Mouse (Mus musculus): ENCODE results near the gene Slc12a8. TPM values are rescaled to one million over a fixed set of nuclear protein-coding genes. Genes with fewer than 3 reads are reported as not detected.
A peak's percentile ranks its signal among the peaks of the same experiment; 100 is the strongest.

Gene Slc12a8
- polyA plus RNA-seq, 1 experiment, result 1.2 TPM

GRCm38 (mm10) chr16:33697576-33698276 lies 180.6 kb downstream of the Slc12a8 start:
- no peak overlapping the region for H3K4me3 ChIP-seq (ENCODE audit: insufficient read depth, low read length)
- H3K27ac ChIP-seq (ENCODE audit: insufficient read depth, low read length), result peak overlapping the region; percentile 82
- peaks cover 12% of the 10 kb centered on the region for H3K4me1 ChIP-seq (ENCODE audit: control insufficient read depth, insufficient read depth, low read length)
- TF ChIP-seq POLR2A (IDR thresholded peaks at IDR 0.05; ENCODE audit: extremely low read depth, insufficient read depth, low read length) (no peak), CTCF (IDR thresholded peaks at IDR 0.05; ENCODE audit: extremely low read depth, insufficient read depth, low read length) (no peak)

DNA sequence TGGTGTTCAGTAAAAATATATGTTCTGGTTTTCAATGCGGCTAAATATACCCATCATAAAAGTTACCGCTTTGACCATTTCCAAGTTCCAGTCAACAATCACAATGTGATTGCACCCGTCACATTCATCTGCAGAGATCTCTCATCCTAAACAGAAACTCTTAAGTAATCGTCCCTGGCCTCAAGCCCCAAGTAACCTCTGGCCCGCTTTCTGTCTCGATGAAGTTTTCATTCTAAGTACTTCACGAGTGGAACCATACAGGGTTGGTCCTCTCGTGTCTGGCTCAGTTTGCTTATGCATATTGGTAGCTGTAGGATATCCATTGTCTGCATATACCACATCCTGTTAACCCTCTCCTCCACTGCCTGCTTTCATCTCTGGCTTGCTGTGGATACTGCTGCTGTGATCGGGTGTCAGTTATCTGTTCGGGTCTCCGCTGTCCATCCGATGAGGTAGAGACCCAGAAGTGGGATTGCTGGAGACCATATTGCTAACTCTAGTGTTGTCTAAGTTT lies 181.2 kb downstream of the Slc12a8 start:
- peak overlapping the region; percentile 10; the same call in 1 of the 2 replicates for H3K27ac ChIP-seq (ENCODE audit: insufficient read depth, low read length)
- peaks cover 12% of the 10 kb centered on the region for H3K4me1 ChIP-seq (ENCODE audit: control insufficient read depth, insufficient read depth, low read length)
- TF ChIP-seq CTCF (IDR thresholded peaks at IDR 0.05; ENCODE audit: extremely low read depth, insufficient read depth, low read length) (no peak), POLR2A (IDR thresholded peaks at IDR 0.05; ENCODE audit: extremely low read depth, insufficient read depth, low read length) (no peak)
- H3K4me3 ChIP-seq (ENCODE audit: insufficient read depth, low read length), result no peak overlapping the region

DNA sequence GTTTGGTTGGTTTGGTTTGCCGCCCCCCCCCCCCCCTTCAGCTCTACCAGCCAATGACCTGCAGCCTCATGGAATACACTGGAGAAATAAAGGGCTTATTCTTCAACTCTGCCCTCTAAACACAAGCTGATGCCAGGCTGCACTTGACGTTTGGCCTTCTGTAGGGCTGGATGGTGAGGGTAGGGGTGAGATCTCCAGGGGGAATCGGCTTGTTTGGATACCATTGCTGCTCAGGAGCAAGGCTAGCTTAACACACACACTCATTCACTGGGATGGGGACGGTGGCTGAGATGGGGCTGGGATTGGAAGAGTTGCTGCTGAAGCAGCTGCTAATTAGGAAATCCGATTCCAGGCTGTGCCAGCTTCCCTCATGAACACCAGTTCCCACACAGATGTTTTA lies 183.5 kb downstream of the Slc12a8 start:
- H3K4me1 ChIP-seq (ENCODE audit: control insufficient read depth, insufficient read depth, low read length), result peaks cover 14% of the 10 kb centered on the region
- H3K4me3 ChIP-seq (ENCODE audit: insufficient read depth, low read length), result no peak overlapping the region
- H3K27ac ChIP-seq (ENCODE audit: insufficient read depth, low read length), result peak overlapping the region; percentile 18; the same call in 1 of the 2 replicates
- TF ChIP-seq POLR2A (IDR thresholded peaks at IDR 0.05; ENCODE audit: extremely low read depth, insufficient read depth, low read length), result no peak
- no peak for TF ChIP-seq CTCF (IDR thresholded peaks at IDR 0.05; ENCODE audit: extremely low read depth, insufficient read depth, low read length)

DNA sequence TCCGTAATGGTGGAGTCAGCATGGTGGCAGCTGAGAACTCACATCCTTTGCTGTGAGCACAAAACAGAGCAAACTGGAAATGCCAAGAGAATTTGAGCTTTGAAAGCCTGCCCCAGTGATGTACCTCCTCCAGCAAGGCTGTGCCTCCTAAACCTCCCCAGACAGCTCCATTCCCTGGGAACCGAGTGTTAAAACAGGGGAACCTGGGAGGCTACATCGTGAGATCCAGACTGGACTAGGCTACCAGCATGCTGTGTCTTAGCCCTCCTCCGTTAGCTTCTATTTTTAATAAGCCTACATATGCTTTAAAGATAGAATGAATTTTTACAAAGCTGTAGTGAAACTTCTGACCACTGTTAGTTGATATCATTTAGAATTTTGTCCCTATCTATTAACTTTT lies 184.7 kb downstream of the Slc12a8 start:
- H3K4me3 ChIP-seq (ENCODE audit: insufficient read depth, low read length), result no peak overlapping the region
- no peak overlapping the region for H3K27ac ChIP-seq (ENCODE audit: insufficient read depth, low read length)
- H3K4me1 ChIP-seq (ENCODE audit: control insufficient read depth, insufficient read depth, low read length), result peaks cover 14% of the 10 kb centered on the region
- TF ChIP-seq CTCF (IDR thresholded peaks at IDR 0.05; ENCODE audit: extremely low read depth, insufficient read depth, low read length) (no peak), POLR2A (IDR thresholded peaks at IDR 0.05; ENCODE audit: extremely low read depth, insufficient read depth, low read length) (no peak)

DNA sequence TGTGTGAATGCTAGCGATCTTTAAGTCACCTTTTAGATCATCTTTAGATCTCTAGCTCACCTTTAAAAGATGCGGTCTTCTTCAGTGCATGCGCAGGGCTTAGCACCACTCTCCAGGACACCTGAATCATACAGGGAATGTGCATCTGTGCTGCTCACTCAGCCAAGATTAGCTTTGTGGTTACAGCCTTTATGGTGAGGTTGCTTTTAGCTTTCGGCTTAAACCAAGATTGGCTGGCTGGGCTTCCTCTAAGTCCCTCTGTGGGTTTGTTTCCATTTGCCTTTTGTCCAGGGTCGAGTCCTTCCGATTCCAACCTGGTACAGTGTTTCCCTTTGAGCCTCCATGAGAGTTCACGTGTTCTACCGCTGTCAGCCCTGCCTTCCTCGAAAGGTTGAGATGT lies 187.2 kb downstream of the Slc12a8 start:
- Histone ChIP-seq H3K4me3 (ENCODE audit: insufficient read depth, low read length) (no peak overlapping the region), H3K27ac (ENCODE audit: insufficient read depth, low read length) (no peak overlapping the region), H3K4me1 (ENCODE audit: control insufficient read depth, insufficient read depth, low read length) (peaks cover 12% of the 10 kb centered on the region)
- TF ChIP-seq POLR2A (IDR thresholded peaks at IDR 0.05; ENCODE audit: extremely low read depth, insufficient read depth, low read length), result no peak
- TF ChIP-seq CTCF (IDR thresholded peaks at IDR 0.05; ENCODE audit: extremely low read depth, insufficient read depth, low read length), result no peak

GRCm38 (mm10) chr16:33705258-33705657 lies 188.1 kb downstream of the Slc12a8 start:
- TF ChIP-seq CTCF (IDR thresholded peaks at IDR 0.05; ENCODE audit: extremely low read depth, insufficient read depth, low read length), result no peak
- TF ChIP-seq POLR2A (IDR thresholded peaks at IDR 0.05; ENCODE audit: extremely low read depth, insufficient read depth, low read length), result no peak
- Histone ChIP-seq H3K4me1 (ENCODE audit: control insufficient read depth, insufficient read depth, low read length) (peaks cover 9% of the 10 kb centered on the region), H3K27ac (ENCODE audit: insufficient read depth, low read length) (no peak overlapping the region)

GRCm38 (mm10) chr16:33706111-33706890 lies 189.2 kb downstream of the Slc12a8 start:
- Histone ChIP-seq H3K4me3 (ENCODE audit: insufficient read depth, low read length) (no peak overlapping the region), H3K4me1 (ENCODE audit: control insufficient read depth, insufficient read depth, low read length) (peaks cover 4% of the 10 kb centered on the region; the same call in 1 of the 2 replicates), H3K27ac (ENCODE audit: insufficient read depth, low read length) (no peak overlapping the region)
- TF ChIP-seq CTCF (IDR thresholded peaks at IDR 0.05; ENCODE audit: extremely low read depth, insufficient read depth, low read length), result no peak
- TF ChIP-seq POLR2A (IDR thresholded peaks at IDR 0.05; ENCODE audit: extremely low read depth, insufficient read depth, low read length), result no peak

More at GRCm38 (mm10) chr16:33705258-33705657, 188.1 kb downstream of the Slc12a8 start:
- no peak overlapping the region for H3K4me3 ChIP-seq (ENCODE audit: insufficient read depth, low read length)

- TF ChIP-seq CTCF (IDR thresholded peaks at IDR 0.05; ENCODE audit: extremely low read depth, insufficient read depth, low read length) (no peak), POLR2A (IDR thresholded peaks at IDR 0.05; ENCODE audit: extremely low read depth, insufficient read depth, low read length) (no peak)
- Histone ChIP-seq H3K4me3 (ENCODE audit: insufficient read depth, low read length) (no peak overlapping the region), H3K4me1 (ENCODE audit: control insufficient read depth, insufficient read depth, low read length) (peaks cover 4% of the 10 kb centered on the region; the same call in 1 of the 2 replicates), H3K27ac (ENCODE audit: insufficient read depth, low read length) (no peak overlapping the region)
These were observed 190.9 kb downstream of the Slc12a8 start for GRCm38 (mm10) chr16:33708031-33708430.

DNA sequence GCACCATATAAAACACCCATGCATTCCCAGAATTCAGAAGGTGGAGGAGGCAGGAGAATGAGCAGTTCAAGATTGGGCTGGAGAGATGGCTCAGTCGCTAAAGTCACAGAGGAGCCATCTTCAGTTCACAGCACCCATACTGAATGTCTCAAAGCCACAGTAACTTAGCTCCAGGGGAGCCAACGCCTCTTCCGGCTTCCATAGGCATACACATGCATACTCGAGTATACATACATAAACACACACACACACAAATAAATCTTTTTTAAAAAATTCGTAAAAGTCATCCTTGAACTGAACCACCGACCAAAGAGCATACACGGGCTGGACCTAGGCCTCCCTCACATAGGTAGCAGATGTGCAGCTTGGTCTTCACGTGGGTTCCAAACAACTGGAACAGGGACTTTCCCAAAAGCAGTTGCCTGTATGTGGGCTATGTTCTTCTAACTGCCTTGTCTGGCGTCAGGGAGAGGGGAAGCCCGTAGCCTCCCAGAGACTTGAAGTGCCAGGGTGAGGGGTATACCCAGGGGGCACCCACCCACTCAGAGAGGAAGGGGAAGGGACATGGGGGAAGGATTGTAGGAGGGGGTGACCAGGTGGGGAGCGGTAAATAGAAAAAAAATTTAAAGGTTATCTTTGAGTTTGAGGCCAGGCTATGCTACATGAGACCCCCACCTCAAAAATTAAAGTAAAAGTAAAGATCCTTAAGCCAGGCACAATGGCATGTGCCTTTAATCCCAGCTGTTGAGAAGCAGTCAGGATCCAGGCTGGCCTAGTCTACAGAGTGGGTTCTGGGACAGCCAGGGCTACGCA lies 191.7 kb downstream of the Slc12a8 start:
- Histone ChIP-seq H3K4me1 (ENCODE audit: control insufficient read depth, insufficient read depth, low read length) (peaks cover 4% of the 10 kb centered on the region; the same call in 1 of the 2 replicates), H3K27ac (ENCODE audit: insufficient read depth, low read length) (no peak overlapping the region), H3K4me3 (ENCODE audit: insufficient read depth, low read length) (no peak overlapping the region)
- TF ChIP-seq CTCF (IDR thresholded peaks at IDR 0.05; ENCODE audit: extremely low read depth, insufficient read depth, low read length) (no peak), POLR2A (IDR thresholded peaks at IDR 0.05; ENCODE audit: extremely low read depth, insufficient read depth, low read length) (no peak)

Other genes starting within 250 kb of the Slc12a8 start
- 35.5 and 38.6 TPM in 2 replicates for gene Zfp148, start 136.5 kb upstream of the Slc12a8 start, polyA plus RNA-seq (2012; rRNA removed)
- gene Heg1, start 167.0 kb downstream of the Slc12a8 start, polyA plus RNA-seq (2012; rRNA removed), result 17.0 and 17.5 TPM in 2 replicates

Data from cortical plate, adult 2 months (tissue).